Mouse (Mus musculus): ENCODE results near the gene Dnajb14. TPM values are rescaled to one million over a fixed set of nuclear protein-coding genes. Genes with fewer than 3 reads are reported as not detected.

Dnajb14 gene
- polyA plus RNA-seq (2016; fragmentation: Nextera tagmentation; extraction: Ambion mirVana): 7.5 and 7.9 TPM in 2 replicates

DNA sequence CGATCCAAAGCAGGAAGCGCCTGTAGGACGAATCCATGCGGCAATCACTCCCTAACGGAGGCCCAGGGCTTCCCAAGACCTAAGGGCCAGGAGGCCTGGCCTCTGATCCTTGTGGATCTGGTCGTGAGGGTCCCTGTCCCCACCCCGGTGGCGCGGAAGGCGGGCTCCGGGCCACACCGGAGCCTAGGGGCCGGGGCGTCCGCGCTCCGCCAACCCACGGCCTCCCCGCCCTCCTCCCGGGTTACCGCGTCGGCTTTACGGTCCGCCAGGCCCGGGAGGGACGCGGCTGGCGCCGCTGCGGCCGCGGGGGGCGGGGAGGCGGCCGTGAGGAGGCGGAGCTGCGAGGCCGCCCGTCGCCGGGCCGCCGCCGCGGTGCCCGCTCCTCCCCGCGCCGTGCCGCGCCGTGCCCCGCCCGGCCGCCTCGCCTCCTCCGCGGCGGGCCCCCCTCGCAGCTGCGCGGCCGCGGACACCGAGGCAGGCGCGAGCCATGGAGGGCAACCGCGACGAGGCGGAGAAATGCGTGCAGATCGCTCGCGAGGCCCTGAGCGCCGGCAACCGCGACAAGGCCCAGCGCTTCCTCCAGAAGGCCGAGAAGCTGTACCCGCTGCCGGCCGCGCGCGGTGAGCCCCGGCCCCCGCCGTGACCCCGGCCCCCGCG is at the start of gene Dnajb14:
Gene Dnajb14 (plus strand): TSS at position 239 of the 657 bp plus-strand sequence.
- Histone ChIP-seq H3K27ac (replicated peaks) (peak within 1 kb of the TSS; percentile 97), H3K27me3 (replicated peaks; ENCODE audit: low read depth, poor library complexity, severe bottlenecking) (no peaks in the 10 kb centered on the region), H3K36me3 (replicated peaks) (peaks cover 17% of the 10 kb centered on the region), H3K4me1 (peaks cover 22% of the 10 kb centered on the region), H3K9me3 (no peaks in the 10 kb centered on the region), H3K4me3 (peak within 1 kb of the TSS; percentile 82)
- under 1% methylated on average over 94 of the region's 94 CpGs for WGBS
- peak; percentile 79 for DNase-seq (ENCODE audit: low spot score)

GRCm38 (mm10) chr3:137818713-137819112 is 48.8 kb upstream of the Dnajb14 start:
- DNase-seq (ENCODE audit: low spot score): no peak
- Histone ChIP-seq H3K36me3 (replicated peaks) (no peaks in the 10 kb centered on the region), H3K9me3 (no peaks in the 10 kb centered on the region), H3K4me3 (no peak overlapping the region), H3K27ac (replicated peaks) (no peak overlapping the region), H3K27me3 (replicated peaks; ENCODE audit: low read depth, poor library complexity, severe bottlenecking) (no peaks in the 10 kb centered on the region), H3K4me1 (no peaks in the 10 kb centered on the region)
- WGBS: 26% methylated on average over 4 of the region's 4 CpGs

- H3K4me1 ChIP-seq: no peaks in the 10 kb centered on the region
- DNase-seq (ENCODE audit: low spot score): no peak
- H3K27ac ChIP-seq (replicated peaks): no peak overlapping the region
- no peaks in the 10 kb centered on the region for H3K36me3 ChIP-seq (replicated peaks)
- no peaks in the 10 kb centered on the region for H3K27me3 ChIP-seq (replicated peaks; ENCODE audit: low read depth, poor library complexity, severe bottlenecking)
- 76% methylated on average over 6 of the region's 6 CpGs for WGBS
- no peak overlapping the region for H3K4me3 ChIP-seq
- peaks cover 3% of the 10 kb centered on the region; the same call in 1 of the 2 replicates for H3K9me3 ChIP-seq
Measured at GRCm38 (mm10) chr3:137820688-137821467, 46.6 kb upstream of the Dnajb14 start.

DNA sequence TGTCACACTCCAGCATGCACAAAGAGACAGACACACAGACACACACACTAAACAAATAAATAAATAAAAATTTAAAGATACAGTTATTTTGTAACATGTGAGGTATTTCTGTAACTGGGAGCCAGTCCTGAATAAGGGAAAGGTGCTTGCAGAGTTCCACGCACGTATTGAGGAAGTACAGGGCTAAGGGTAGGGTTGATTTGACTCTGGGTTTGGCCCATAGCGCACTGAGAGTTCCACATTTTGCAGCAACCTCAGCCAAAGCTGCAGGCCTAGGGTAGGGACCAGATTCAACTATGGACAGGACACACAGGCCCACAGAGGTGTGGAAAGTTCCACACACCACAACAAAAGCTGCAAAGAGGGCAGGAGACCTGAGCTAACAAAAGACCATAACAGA is 44.2 kb upstream of the Dnajb14 start:
- peaks cover 4% of the 10 kb centered on the region; the same call in 1 of the 2 replicates for H3K4me1 ChIP-seq
- no peak overlapping the region for H3K27ac ChIP-seq (replicated peaks)
- no peaks in the 10 kb centered on the region for H3K27me3 ChIP-seq (replicated peaks; ENCODE audit: low read depth, poor library complexity, severe bottlenecking)
- no peak overlapping the region for H3K4me3 ChIP-seq
- no peak for DNase-seq (ENCODE audit: low spot score)
- peaks cover 3% of the 10 kb centered on the region; the same call in 1 of the 2 replicates for H3K9me3 ChIP-seq
- 92% methylated on average over 3 of the region's 3 CpGs for WGBS
- H3K36me3 ChIP-seq (replicated peaks): no peaks in the 10 kb centered on the region

DNA sequence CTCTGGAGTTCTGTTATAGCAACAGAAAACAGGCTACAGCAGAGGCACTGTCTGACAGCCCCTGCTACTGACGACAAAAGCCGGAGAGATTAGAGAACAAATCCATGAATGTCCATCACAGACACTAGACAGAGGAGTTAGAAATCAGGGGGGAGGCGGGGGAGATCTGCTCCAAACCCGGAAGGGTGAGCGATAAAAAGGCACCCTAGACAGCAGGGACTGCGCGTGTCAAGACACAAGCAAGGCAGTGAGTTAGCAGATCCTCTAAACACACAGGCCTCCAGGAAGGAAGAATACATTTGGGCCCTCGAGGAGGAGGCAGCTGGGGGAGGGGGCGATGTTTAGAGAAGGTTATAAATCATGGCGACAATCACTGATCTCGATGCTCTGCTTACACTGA is 39.8 kb upstream of the Dnajb14 start:
- Histone ChIP-seq H3K4me3 (no peak overlapping the region), H3K4me1 (peaks cover 4% of the 10 kb centered on the region; the same call in 1 of the 2 replicates), H3K9me3 (peaks cover 3% of the 10 kb centered on the region; the same call in 1 of the 2 replicates), H3K27ac (replicated peaks) (peak overlapping the region; percentile 48; the same call in 1 of the 2 replicates), H3K27me3 (replicated peaks; ENCODE audit: low read depth, poor library complexity, severe bottlenecking) (no peaks in the 10 kb centered on the region), H3K36me3 (replicated peaks) (no peaks in the 10 kb centered on the region)
- no peak for DNase-seq (ENCODE audit: low spot score)
- 61% methylated on average over 11 of the region's 11 CpGs for WGBS

GRCm38 (mm10) chr3:137831156-137831555 is 36.3 kb upstream of the Dnajb14 start:
- WGBS: 75% methylated on average over 2 of the region's 2 CpGs
- DNase-seq (ENCODE audit: low spot score): no peak
- Histone ChIP-seq H3K4me3 (no peak overlapping the region), H3K9me3 (no peaks in the 10 kb centered on the region), H3K36me3 (replicated peaks) (no peaks in the 10 kb centered on the region), H3K27ac (replicated peaks) (no peak overlapping the region), H3K27me3 (replicated peaks; ENCODE audit: low read depth, poor library complexity, severe bottlenecking) (no peaks in the 10 kb centered on the region), H3K4me1 (peaks cover 4% of the 10 kb centered on the region; the same call in 1 of the 2 replicates)

DNA sequence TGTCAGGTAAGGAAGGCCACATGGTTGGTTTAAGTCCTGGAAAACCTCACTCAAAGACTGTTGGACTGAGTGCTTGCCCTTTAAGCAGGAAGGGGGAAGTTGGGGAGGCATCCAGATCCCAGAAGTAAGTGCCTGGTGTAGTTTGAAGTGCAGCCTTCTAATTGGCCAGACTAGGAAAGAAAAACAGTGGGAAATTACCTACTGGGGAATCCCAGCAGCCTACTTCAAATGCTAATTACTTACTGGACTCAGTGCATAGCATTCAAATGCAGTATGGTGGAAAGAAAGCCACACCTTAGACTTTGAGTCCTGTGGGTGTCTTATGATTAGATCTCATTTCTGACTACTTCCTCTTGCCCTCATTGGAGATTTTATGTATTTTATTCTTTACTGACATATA is 34.3 kb upstream of the Dnajb14 start:
- no peaks in the 10 kb centered on the region for H3K27me3 ChIP-seq (replicated peaks; ENCODE audit: low read depth, poor library complexity, severe bottlenecking)
- H3K4me3 ChIP-seq: no peak overlapping the region
- no peak for DNase-seq (ENCODE audit: low spot score)
- H3K9me3 ChIP-seq: no peaks in the 10 kb centered on the region
- no peaks in the 10 kb centered on the region for H3K36me3 ChIP-seq (replicated peaks)
- no peak overlapping the region for H3K27ac ChIP-seq (replicated peaks)
- no peaks in the 10 kb centered on the region for H3K4me1 ChIP-seq

GRCm38 (mm10) chr3:137833698-137834097 is 33.8 kb upstream of the Dnajb14 start:
- Histone ChIP-seq H3K36me3 (replicated peaks) (no peaks in the 10 kb centered on the region), H3K27me3 (replicated peaks; ENCODE audit: low read depth, poor library complexity, severe bottlenecking) (no peaks in the 10 kb centered on the region), H3K4me3 (no peak overlapping the region), H3K9me3 (no peaks in the 10 kb centered on the region), H3K27ac (replicated peaks) (no peak overlapping the region), H3K4me1 (no peaks in the 10 kb centered on the region)
- DNase-seq (ENCODE audit: low spot score): no peak
- WGBS: 83% methylated on average over 4 of the region's 4 CpGs

GRCm38 (mm10) chr3:137836543-137836942 is 30.9 kb upstream of the Dnajb14 start:
- WGBS: 87% methylated on average over 1 of the region's 1 CpGs

GRCm38 (mm10) chr3:137838160-137838559 is 29.3 kb upstream of the Dnajb14 start:
- no peaks in the 10 kb centered on the region for H3K27me3 ChIP-seq (replicated peaks; ENCODE audit: low read depth, poor library complexity, severe bottlenecking)
- no peaks in the 10 kb centered on the region for H3K9me3 ChIP-seq
- DNase-seq (ENCODE audit: low spot score): no peak
- no peaks in the 10 kb centered on the region for H3K36me3 ChIP-seq (replicated peaks)
- no peak overlapping the region for H3K27ac ChIP-seq (replicated peaks)
- no peak overlapping the region for H3K4me3 ChIP-seq
- no peaks in the 10 kb centered on the region for H3K4me1 ChIP-seq

More at GRCm38 (mm10) chr3:137836543-137836942, 30.9 kb upstream of the Dnajb14 start:
- DNase-seq (ENCODE audit: low spot score): no peak
- H3K4me3 ChIP-seq: no peak overlapping the region
- no peaks in the 10 kb centered on the region for H3K4me1 ChIP-seq
- H3K27me3 ChIP-seq (replicated peaks; ENCODE audit: low read depth, poor library complexity, severe bottlenecking): no peaks in the 10 kb centered on the region
- H3K27ac ChIP-seq (replicated peaks): no peak overlapping the region
- no peaks in the 10 kb centered on the region for H3K9me3 ChIP-seq
- no peaks in the 10 kb centered on the region for H3K36me3 ChIP-seq (replicated peaks)

DNA sequence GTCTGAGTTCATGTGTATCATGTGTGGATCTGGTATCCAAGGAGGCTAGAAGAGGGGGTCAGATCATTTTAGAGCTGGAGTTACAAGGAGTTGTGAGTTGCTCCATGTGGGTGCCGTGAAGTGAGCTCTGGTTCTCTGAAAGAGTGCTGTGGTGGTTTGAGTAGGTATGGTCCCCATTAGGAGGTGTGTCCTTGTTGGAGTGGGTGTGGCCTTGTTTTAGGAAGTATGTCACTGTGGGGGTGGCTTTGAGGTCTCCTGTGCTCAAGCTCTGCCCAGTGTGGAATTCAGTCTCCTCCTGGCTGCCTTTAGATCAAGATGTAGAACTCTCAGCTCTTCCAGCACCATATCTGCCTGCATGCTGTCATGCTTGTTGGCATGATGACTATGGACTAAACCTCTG is 24.5 kb upstream of the Dnajb14 start:
- Histone ChIP-seq H3K27ac (replicated peaks) (no peak overlapping the region), H3K4me3 (no peak overlapping the region), H3K36me3 (replicated peaks) (no peaks in the 10 kb centered on the region), H3K27me3 (replicated peaks; ENCODE audit: low read depth, poor library complexity, severe bottlenecking) (no peaks in the 10 kb centered on the region), H3K4me1 (no peaks in the 10 kb centered on the region), H3K9me3 (no peaks in the 10 kb centered on the region)
- WGBS: 82% methylated on average over 1 of the region's 1 CpGs
- DNase-seq (ENCODE audit: low spot score): no peak

DNA sequence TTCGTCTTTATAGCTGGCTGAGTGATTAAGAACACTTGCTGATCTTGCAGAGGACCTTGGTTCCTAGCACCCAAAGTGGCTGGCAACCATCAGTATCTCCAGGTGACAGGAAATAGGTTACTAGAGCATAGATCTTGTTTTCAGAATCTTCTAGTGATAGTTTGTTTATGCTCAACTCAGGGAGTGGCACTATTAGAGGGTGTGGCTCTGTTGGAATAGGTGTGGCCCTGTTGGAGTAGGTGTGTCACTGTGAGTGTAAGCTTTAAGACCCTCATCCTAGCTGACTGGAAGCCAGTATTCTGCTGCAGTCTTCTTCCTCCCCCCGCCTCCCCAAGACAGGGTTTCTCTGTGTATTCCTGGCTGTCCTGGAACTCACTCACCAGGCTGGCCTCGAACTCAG is 23.2 kb upstream of the Dnajb14 start:
- no peak overlapping the region for H3K4me3 ChIP-seq
- no peaks in the 10 kb centered on the region for H3K27me3 ChIP-seq (replicated peaks; ENCODE audit: low read depth, poor library complexity, severe bottlenecking)
- H3K4me1 ChIP-seq: no peaks in the 10 kb centered on the region
- WGBS: 84% methylated on average over 3 of the region's 3 CpGs
- no peaks in the 10 kb centered on the region for H3K9me3 ChIP-seq
- no peak overlapping the region for H3K27ac ChIP-seq (replicated peaks)
- H3K36me3 ChIP-seq (replicated peaks): no peaks in the 10 kb centered on the region
- no peak for DNase-seq (ENCODE audit: low spot score)

DNA sequence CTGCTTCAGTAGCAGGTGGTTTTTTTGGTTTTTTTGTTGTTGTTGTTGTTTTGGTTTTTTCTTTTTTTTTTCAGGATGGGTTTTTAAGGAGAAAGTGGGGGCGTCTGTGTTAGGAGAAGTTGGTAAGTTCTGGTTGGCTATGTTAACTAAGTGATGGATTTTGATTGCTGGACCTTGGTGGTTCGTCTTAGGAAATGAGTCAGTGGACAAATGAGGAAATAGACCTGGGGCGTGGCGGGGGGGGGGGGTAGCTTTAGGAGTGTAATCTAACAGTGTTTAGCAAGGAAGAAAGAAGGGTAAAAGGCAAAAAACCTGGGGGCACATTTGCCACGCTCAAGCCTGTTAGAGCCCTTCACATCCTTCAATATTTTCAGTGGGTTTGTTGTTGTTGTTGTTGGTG is 20.9 kb upstream of the Dnajb14 start:
- no peaks in the 10 kb centered on the region for H3K36me3 ChIP-seq (replicated peaks)
- no peak overlapping the region for H3K27ac ChIP-seq (replicated peaks)
- H3K4me3 ChIP-seq: no peak overlapping the region
- no peaks in the 10 kb centered on the region for H3K4me1 ChIP-seq
- DNase-seq (ENCODE audit: low spot score): no peak
- H3K27me3 ChIP-seq (replicated peaks; ENCODE audit: low read depth, poor library complexity, severe bottlenecking): no peaks in the 10 kb centered on the region
- no peaks in the 10 kb centered on the region for H3K9me3 ChIP-seq
- 84% methylated on average over 5 of the region's 5 CpGs for WGBS

All from embryonic facial prominence, embryonic 10.5 days (tissue).